Mouse (Mus musculus) heart, adult 9 months (tissue): ENCODE results near the gene Parp16.
A peak's percentile ranks its signal among the peaks of the same experiment; 100 is the strongest.
"Not testable (repeated sequence)": the region's sequence is repeated elsewhere in the genome, so short reads cannot be mapped to it uniquely, and the experiment has no call there.

Source experiments
- DNase-seq, 2 experiments: peaks; one replicate each; pipeline ENCODE4 v3.0.0; 2022; ENCODE audit warnings: low spot score in 2 of 2

Parp16 gene

DNA sequence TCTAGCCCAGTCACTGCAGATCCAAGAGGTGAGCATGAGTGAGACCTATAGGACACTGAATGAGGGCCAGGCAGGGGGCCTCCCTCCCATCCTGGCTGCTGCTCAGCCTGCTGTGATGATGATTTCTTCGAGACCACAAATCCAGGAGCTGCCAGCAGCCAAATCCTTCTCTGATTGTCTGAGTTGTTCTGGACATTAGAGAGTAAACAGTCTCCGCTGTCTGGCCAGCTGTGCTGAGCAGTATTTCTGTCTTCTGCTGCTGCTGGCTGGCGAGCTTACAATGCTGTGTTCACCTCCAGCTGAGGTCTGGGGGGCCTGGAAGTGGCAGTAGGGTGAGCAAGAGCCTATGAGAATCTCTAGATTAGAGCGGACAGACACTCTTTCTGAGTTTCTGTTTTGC lies 48.1 kb downstream of the Parp16 start:
- no peak for DNase-seq

DNA sequence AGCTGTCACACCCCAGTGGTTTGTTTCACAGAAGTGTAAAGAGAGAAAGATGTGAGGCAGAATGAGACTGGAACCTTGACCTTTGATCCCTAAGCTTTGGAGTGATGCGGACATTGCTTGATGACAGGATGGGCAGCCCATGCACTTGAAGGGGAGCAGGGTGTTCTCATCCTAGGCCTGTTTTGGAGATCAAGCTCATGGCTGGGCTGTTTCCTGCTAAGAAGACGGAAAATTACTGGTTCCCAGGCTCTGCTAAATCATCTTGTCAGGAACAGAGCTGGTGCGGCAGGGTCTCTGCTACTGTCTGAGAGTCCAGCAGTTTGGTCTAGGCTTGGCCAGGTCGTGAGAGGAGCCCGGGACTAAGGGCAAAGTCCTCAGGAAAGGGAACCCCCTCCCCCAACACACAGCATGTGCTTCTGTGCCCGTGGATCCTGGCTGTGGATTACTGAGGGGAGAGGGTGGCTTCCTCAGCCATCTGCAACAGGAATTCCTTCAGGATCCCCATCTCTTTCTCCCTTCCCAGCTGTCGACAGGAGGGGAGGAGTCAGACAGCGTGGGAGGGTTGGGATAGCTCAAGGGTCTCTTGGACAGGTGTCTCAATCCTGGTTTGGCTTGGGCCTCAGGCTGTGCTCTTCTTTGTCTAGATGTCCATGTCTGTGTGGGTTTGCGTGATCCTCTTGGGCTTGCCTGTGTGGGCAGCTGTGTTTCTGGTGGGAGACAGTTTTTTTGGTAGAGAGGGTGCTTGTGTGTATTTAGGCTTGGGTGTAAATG lies 49.1 kb downstream of the Parp16 start:
- no peak for DNase-seq

DNA sequence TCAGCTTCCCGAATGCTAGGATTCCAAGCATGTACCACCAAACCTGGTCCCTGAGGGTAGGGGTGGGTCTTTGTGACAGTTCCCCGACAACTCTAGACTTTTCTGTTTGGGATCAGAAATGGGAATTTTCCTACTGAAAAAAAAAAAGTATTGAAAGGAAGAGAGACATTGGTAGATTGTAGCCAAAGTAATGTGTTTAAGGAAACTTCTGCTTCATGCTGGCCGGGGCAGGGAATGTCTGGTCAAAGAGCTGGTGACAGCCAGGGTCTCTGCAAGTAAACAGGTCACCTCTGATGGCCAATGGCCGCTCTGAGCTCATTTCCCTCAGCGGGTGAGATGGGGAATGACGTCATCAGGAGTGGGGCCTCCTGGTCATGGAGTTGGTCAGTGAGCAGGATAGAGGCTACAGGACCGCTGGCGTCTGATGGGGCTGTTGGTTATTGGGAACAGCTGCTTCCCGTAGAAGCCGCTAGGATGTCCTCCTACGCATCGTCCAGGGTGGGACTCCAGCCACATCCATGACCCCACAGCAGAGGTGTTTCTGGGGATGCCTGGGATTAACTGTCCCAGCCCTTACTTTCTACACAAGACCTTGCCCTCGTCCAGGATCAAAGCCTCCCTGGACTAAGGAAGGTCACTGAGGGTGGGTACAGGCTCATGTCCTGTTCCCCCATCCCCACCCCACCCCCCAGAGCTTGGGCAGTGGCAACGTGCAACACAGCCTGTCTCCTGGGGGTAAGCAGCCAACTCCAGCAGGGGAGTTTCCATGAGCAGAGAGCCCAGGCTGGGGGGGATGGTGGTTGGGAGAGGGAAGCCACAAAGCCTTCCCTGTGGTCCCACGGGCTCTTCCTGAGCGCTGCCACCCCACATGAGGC lies 52.6 kb downstream of the Parp16 start:
- peak; percentile 46 to 53 for DNase-seq

DNA sequence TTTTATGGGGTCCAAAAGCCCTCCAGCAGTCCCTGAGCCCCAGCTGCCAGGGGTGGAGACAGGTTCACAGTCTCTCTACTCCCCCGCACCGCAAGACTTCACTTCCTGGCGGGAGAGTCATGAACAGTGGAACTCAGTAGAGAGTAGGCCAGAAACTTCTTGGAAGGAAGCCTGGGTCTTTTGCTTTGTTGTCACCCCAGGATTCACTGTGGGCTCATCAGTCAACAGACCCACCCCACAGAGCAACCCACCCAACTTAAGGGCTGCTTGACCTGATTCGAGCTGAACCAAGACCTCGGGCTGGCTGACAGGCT lies 53.2 kb downstream of the Parp16 start:
- peak; percentile 36 to 56 for DNase-seq

DNA sequence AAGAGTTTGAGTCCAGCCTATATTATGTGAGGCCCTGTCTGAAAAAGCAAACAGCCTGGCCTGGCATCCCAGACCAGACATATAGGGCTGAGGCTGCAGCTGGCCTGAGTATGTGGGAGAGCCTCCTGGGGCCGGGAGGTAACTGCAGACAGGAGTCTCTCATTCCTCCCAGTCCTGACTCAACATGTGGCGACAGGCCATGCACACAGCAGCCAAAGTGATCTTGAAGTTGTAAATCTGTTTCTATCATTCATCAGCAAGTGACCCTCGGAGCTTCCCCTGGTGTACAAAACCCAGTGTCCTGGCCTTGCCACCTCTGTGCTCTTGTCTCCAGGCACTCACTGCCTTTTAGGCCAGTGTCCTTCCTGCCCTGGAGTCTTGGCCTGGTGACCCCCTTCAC lies 56.9 kb downstream of the Parp16 start:
- no peak for DNase-seq

DNA sequence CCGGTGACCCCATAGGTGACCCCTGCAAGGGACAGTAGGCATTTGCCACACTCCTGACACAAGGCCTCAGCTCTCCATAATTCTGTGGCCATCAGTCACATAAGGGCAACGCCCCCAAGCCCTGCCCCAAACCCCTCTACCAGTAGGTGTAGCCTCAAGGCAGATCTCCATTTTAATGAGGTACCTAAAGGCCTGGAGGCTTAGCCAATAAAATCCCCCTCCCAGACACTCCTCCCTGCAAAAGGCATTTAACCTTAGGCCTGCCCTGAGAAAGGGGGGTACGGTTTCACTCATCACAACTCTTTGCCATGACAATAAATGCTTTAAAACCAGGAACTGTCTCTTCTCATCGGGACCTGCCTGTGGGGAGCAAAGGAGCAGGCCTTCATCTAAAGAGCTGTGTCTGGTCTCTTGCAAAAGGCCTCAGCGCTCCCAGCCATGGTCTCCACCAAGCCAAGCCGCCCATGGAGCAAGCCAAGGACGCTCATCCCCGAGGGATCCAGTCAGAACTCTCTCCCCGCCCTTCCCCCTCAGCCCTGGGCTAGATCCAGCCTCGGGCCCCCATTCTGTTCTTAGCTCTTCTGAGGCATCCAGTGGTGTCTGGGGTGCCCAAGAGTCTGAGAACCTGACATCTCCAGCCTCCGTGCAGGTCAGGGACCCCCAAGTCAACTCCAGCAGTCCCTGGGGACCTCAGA lies 60.9 kb downstream of the Parp16 start:
- DNase-seq, result peak in 1 of 2 experiments; percentile 24

DNA sequence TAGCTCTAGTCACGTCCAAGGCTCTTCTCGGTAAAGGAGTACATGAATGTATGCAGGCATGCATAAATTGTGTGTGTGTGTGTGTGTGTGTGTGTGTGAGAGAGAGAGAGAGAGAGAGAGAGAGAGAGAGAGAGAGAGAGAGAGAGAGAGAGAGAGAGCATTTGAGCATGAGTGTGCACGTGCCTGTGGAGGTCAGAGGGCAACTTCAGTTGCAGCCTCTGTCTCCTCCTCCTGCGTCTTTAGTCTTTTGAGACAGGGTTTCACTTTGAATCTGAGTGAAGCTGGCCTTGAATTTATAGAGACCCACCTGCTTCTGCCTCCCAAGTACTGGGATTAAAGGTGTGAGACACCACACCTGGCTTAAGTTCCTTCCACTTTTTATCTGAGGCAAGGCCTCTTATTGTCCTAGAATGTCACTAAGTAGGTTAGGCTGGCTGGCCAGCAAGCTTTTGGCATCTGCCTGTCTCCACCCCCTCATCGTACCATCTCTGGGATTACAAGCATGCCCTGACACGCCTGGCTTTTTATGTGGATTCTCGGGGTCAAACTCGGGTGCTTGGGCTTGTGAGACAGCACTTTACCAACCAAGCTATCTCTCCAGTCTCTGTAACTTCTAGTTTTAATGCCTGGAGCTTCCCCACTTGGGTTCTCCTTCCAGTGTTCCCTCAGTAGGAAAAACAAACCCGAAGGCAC lies 62.2 kb downstream of the Parp16 start:
- no peak for DNase-seq

DNA sequence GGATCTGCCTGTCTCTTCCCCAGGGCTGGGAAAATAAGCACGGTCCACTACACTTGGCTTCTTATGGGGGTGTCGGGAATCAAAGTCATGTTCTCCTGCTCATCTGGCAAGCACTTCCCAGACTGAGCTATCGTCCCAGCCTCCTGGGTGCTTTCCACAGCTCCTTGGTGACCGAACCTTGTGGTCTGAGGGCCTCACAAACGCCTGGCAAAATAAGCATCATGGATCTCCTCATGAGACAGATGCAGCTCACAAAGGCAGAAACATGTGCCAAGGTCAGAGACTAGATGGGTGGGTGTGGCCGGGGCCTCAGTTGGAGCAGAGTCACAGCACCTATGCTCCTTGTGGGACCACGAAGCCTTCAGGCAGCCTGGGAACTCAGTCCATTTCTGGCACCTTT lies 64.2 kb downstream of the Parp16 start:
- no peak for DNase-seq

DNA sequence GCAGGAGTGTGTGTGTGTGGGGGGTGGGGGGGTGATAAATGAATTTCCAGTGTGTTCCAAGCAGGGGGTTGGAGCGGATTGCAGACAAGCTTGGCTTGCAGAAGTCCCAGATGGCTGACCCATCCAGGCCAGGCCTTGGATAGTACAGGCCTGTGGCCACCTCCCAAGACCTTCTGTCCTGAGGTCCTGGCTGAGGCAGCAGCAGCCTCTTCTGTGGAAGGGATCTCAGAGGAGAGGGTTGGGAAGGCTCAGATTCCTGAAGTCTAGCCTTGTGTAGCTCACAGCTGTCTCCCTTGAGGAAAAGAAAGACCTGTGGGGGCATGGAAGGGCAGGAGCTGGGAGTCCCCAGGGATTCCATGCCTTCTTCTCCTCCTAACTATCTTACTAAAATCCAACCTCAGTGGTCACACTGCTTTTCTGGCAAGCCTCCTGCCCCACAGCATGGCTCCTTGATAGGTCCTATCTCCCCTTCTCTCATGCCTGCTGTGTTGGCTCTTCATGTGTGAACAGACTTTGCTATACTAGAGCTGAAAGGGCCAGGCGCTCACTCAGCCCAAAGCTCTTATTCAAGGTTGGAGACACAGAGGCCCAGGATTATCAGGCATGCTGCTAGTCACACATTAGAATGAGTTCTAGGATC lies 66.6 kb downstream of the Parp16 start:
- peak; percentile 60 to 61 for DNase-seq

DNA sequence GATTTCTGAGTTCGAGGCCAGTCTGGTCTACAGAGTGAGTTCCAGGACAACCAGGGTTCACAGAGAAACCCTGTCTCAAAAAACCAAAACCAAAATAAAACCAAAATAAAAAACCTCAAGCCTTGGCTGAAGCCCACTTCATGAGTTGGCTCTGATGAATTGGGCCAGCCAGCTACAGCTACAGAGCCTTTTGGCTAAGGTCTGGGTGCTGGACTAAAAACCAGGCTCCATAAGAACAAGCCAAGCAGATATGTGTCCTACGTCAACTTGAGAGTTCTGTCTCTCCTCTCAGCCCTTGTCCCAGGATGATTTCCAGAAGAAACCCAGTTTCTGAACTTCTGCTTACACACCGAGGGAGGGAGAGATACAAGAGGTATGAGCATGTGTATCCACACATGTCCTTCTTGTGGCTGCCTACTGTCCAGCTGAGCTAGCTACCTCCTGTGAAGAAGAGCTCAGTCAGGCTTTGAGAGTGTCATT lies 67.5 kb downstream of the Parp16 start:
- peak; percentile 32 to 53 for DNase-seq

DNA sequence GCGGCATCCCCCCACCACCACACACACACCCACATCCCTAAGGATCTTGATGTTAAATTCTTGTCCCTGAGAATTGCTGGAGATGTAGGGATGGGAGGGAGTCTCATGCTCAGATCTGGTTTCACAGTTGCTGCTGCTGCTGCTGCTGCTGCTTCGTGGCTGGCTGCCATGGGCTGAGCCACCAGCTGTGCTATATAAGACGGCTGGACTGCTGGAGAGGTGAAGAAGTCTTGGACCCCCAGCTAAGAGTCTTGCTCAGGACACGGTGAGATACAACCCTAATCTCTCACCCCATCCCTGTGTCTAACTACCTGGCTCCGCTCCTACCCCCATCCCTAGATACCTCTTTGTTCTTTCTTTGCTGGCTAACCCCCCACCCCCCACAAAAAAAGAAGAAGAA lies 69.8 kb downstream of the Parp16 start, which contains the start of gene Cilp:
Gene Cilp (plus strand): TSS at position 222 of the 400 bp plus-strand sequence.
- peak in 1 of 2 experiments; percentile 25 for DNase-seq

DNA sequence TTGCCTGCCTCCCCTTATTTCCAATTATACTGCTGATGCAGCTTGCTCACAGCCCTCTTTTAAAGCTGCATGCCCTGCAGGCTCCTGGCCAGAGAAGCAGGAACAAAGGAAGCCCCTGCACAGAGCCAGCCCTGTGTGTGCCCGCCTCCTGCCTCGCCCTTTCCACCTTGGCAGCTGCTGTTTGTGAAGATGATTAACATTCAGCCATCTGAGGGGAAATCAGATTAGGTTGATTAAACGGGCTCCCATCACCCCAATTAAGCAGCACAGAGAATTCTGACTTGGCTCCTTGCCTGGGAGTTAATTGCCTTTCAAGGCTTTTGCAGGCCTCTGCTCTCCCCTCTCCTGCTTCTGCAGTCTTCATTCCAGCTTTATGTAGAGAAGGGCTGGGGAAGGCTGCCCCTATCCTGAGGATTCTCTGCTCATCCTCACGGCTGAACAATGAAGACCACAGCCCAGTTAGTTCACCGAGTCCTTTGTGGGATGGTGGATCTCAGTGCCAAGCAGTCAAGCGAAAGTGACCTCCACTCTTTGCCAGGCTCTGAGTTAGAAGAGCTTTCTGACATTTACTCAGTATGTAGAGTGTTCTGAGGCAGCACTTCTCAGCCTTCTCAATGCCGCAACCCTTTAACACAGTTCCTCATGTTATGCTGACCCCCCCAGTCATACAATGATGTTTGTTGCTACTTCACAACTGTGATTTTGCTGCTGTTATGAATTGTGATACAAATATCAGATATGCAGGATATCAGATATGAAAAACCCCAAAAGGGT lies 72.8 kb downstream of the Parp16 start:
- DNase-seq, result no peak

DNA sequence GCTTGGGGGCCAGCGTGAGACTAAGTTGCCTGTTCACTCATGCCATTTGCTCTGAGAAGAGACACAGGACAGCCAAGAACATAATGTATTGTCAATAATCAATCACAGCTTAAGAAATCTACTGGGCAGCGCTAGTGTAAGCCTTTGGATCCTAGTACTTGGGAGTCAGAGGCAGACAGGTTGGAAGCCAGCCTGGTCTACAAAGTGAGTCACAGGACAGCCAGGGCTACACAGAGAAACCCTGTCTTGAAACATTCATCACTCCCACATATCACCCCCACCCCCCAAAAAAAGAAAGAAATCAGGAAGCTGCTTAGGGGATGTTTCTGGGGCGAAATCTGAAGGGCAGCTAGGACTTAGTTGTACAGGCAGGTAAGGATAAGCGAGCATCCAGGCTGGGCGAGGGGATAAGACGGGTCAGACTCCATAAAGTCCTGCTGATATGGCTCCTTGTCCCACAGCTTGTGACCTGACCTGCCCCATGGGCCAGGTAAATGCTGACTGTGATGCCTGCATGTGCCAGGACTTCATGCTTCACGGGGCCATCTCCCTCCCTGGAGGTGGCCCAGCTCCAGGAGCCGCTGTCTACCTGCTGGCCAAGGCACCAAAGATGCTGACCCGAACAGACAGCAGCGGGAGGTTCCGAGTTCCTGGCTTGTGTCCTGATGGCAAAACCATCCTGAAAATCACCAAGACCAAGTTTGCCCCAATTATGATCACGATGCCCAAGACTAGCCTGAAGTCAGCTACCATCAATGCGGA lies 78.1 kb downstream of the Parp16 start:
- DNase-seq, result no peak

DNA sequence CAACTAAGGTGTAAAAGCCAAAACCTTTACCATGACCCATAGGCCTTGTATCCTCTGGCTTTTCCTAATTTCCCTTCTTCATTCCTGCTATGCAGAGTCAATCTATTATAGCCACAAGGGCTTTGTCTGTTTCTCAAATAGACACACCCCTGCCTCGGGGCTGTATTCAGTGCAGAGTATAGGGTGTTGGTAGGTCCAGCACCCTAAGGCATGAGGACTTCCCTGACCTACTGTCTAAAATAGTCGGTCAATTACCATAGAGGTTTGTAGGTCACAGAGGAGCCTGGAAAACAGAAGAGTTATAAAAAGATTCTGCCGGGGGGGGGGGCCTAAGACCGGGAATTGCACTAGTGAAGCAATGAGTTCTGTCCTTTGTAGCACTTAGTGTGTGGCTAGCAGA lies 78.7 kb downstream of the Parp16 start:
- no peak for DNase-seq

DNA sequence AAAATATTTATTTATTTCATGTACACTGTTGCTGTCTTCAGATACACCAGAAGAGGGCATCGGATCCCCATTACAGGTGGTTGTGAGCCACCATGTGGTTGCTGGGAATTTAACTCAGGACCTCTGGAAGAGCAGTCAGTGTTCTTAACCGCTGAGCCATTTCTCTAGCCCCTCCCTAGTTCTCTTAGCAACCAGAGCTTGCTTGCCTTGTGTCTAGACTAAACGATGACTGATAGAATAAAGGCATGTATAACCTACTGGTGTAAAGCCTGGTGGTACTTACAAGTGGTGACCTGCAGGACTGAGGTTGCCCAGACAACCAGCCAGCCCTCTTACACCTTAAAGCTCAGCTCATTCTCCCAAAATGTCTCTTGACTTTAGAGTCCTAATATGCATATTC lies 79.7 kb downstream of the Parp16 start:
- DNase-seq, result not testable (repeated sequence)

DNA sequence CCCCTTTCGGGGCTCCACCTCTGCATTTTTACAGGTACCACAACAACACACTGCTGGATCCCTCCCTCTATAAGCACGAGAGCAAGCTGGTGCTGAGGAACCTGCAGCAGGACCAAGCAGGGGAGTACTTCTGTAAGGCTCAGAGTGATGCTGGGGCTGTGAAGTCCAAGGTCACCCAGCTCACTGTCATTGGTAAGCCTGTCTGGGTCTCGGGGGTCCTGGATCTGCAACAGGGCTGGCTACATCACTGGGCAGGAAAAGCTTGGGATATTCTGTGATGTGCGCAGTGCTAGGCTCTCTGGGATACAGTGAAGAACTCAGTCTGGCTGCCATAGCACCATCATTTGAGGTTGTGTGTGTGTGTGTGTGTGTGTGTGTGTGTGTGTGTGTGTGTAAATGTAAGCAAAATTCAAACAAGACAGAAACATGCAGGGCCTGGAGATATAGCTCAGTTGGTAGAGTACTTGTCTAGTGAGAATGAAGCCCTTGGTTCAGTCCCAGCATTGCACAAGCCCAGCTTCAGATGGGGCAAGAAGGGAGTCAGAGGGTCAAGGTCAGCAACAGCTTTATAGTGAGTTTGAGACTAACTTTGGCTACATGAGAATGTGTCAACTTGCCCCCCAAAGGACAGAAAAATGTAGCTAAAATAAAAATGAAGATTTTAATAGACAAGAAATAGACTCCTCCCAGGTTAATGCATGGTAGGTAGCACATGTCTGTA lies 80.8 kb downstream of the Parp16 start:
- DNase-seq, result no peak

DNA sequence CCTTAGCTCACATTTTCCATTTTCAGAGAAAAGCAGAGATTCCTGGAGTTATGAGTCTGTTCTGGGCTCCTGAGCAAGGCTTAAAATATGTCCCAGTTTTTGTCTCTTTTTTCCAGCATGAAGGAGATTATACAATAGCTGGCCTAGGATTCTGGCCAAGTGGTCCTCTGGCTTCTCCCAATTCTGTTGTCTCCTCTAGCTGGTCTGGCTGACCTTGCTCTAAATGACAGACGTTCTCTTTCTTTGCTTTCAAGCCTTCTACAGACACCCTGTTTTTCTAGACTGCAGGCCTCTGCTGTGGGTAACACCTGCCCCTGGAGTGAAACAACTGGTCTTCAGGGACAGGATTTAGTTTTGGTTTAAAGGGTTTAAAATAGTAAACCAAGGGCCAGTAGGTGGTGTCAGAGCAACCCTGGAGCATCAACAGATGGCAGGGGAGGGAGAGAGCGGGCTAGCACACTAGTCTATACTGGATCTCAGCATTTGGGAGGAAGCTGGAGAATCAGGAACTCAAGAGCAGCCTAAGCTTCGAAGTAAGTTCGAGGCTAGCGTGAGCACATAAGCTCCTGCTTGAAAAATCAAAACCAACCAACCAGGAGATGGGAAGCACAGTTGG lies 86.5 kb downstream of the Parp16 start:
- peak; percentile 48 to 49 for DNase-seq

DNA sequence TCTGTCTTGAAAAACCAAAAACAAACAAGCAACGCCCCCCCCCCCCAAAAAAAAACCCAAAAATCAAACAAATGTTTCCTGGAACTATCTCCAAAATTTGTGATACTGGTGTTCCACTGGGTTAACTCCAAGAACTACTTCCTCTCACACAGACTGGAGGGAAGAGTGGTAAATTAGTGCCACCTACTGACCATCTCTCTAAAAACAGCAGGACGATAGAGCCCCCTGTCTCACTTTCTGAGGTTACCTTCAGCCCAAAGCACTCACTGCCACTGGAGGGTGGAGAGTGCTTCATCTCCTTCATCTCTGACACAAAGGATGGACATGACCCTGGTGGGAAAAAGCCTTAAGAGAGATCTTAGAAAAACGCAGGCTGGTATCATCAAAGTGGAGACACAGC lies 88.1 kb downstream of the Parp16 start:
- DNase-seq, result peak in 1 of 2 experiments; percentile 50
